ENCODE assay signal across 8 mouse cellular contexts in the genomic region with DNA sequence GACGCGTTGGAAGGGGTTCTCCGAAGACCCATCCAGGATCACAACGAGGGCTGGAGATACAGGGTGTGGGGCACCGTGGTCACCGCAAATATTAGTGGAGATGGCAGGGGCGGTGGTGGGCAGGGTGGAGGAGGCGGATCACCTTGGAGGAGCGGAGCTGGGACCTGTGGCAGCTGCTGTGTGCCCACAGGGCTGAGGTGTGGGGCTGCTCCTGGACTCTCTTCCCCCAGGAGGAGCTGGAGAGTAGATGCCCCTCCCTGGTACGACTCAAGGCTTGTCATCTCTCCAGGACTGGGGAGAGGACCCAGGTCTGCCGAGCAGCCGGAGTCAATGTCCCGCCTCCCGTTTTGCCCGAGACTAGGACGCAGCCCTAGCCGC.
DNase-seq lines count a peak whose midpoint lies in the region; ATAC-seq and TF ChIP-seq lines count a peak whose summit lies in the region.

No protein-coding gene starts in this region.

- no peaks in the 10 kb centered on the region for H3K9me3 ChIP-seq in kidney, embryonic 15.5 days (replicated peaks)
- H3K9me3 ChIP-seq in ES-E14 (ENCODE audit: control insufficient read depth, insufficient read depth, low read depth, low read length) = no peaks in the 10 kb centered on the region
- H3K9me3 ChIP-seq in embryonic facial prominence, embryonic 11.5 days (replicated peaks; ENCODE audit: control insufficient read depth, low read length) = no peaks in the 10 kb centered on the region
- no peaks in the 10 kb centered on the region for H3K9me3 ChIP-seq in intestine, embryonic 15.5 days

- WGBS in kidney, embryonic 15.5 days = 8% methylated on average over 17 of the region's 17 CpGs
- 5% methylated on average over 16 of the region's 17 CpGs for WGBS in embryonic facial prominence, embryonic 11.5 days
- 8% methylated on average over 17 of the region's 17 CpGs for WGBS in intestine, embryonic 15.5 days

- H3K4me2 ChIP-seq in kidney, embryonic 15.5 days = peak overlapping the region; percentile 71
- peak overlapping the region; percentile 83 for H3K4me2 ChIP-seq in embryonic facial prominence, embryonic 11.5 days (ENCODE audit: low read depth, low read length)
- H3K4me2 ChIP-seq in intestine, embryonic 15.5 days (replicated peaks) = peak overlapping the region; percentile 82

- peak overlapping the region; percentile 54; the same call in 1 of the 2 replicates for H3K27ac ChIP-seq in kidney, embryonic 15.5 days
- H3K27ac ChIP-seq in ES-E14 (ENCODE audit: insufficient read depth, low read depth, low read length, poor library complexity, severe bottlenecking) = no peak overlapping the region
- H3K27ac ChIP-seq in embryonic facial prominence, embryonic 11.5 days (replicated peaks; ENCODE audit: low read depth, low read length) = no peak overlapping the region
- no peak overlapping the region for H3K27ac ChIP-seq in intestine, embryonic 15.5 days

- peak overlapping the region; percentile 43 for H3K4me3 ChIP-seq in kidney, embryonic 15.5 days (replicated peaks)
- H3K4me3 ChIP-seq in ES-E14 (ENCODE audit: insufficient read depth in 1 of 2, low read depth in 1 of 2, low read length in 2 of 2, poor library complexity in 1 of 2, severe bottlenecking in 1 of 2) = peak overlapping the region; percentile 56 to 75
- peak overlapping the region; percentile 35 for H3K4me3 ChIP-seq in embryonic facial prominence, embryonic 11.5 days (ENCODE audit: low read depth, low read length)
- H3K4me3 ChIP-seq in intestine, embryonic 15.5 days (replicated peaks) = peak overlapping the region; percentile 40

- H3K4me1 ChIP-seq in kidney, embryonic 15.5 days = peaks cover 10% of the 10 kb centered on the region
- peaks cover 0 to 2% of the 10 kb centered on the region in 2 experiments; a peak in 1 of 4 replicates for H3K4me1 ChIP-seq in ES-E14 (ENCODE audit: control insufficient read depth in 2 of 2, insufficient read depth in 2 of 2, low read length in 2 of 2, poor library complexity in 1 of 2)
- H3K4me1 ChIP-seq in embryonic facial prominence, embryonic 11.5 days (ENCODE audit: control insufficient read depth, insufficient read depth, low read length) = no peaks in the 10 kb centered on the region
- H3K4me1 ChIP-seq in intestine, embryonic 15.5 days (replicated peaks) = no peaks in the 10 kb centered on the region

- H3K27me3 ChIP-seq in kidney, embryonic 15.5 days = peaks cover 89% of the 10 kb centered on the region
- peaks cover 19% of the 10 kb centered on the region for H3K27me3 ChIP-seq in embryonic facial prominence, embryonic 11.5 days (ENCODE audit: control insufficient read depth, insufficient read depth, low read length)
- peaks cover 32% of the 10 kb centered on the region for H3K27me3 ChIP-seq in intestine, embryonic 15.5 days (replicated peaks)

- ATAC-seq in kidney, embryonic 15.5 days (replicated peaks; ENCODE audit: low FRiP score) = peak; percentile 52; the same call in 1 of the 2 replicates
- peak; percentile 72 for ATAC-seq in embryonic facial prominence, embryonic 11.5 days (replicated peaks; ENCODE audit: insufficient number of reproducible peaks, low FRiP score, low TSS enrichment, low read depth)
- ATAC-seq in intestine, embryonic 15.5 days = no peak; the same call in 1 of the 2 replicates
- ATAC-seq in monocyte, adult 5-6 weeks (replicated peaks; ENCODE audit: insufficient number of reproducible peaks, low FRiP score, low TSS enrichment, poor library complexity, severe bottlenecking) = 0 out of 2 replicates have a peak, but pooled peaks have one; percentile 17

- peak overlapping the region; percentile 31; the same call in 1 of the 2 replicates for H3K9ac ChIP-seq in kidney, embryonic 15.5 days
- H3K9ac ChIP-seq in ES-E14 (ENCODE audit: insufficient read depth, low read depth, low read length, poor library complexity, severe bottlenecking) = no peak overlapping the region
- peak overlapping the region; percentile 47; the same call in 1 of the 2 replicates for H3K9ac ChIP-seq in embryonic facial prominence, embryonic 11.5 days (replicated peaks; ENCODE audit: low read length)
- peak overlapping the region; percentile 33; the same call in 1 of the 2 replicates for H3K9ac ChIP-seq in intestine, embryonic 15.5 days

- in situ Hi-C loops in ES-E14 (cut with MboI; ENCODE audit: low sequenced_read_pairs in 2 of 2, unreplicated experiment in 2 of 2) = no loop called here

- H3K36me3 ChIP-seq in kidney, embryonic 15.5 days = no peaks in the 10 kb centered on the region
- no peaks in the 10 kb centered on the region for H3K36me3 ChIP-seq in ES-E14 (ENCODE audit: control insufficient read depth, insufficient read depth, low read length, poor library complexity, severe bottlenecking)
- no peaks in the 10 kb centered on the region for H3K36me3 ChIP-seq in embryonic facial prominence, embryonic 11.5 days (replicated peaks; ENCODE audit: control insufficient read depth, insufficient read depth, low read depth, low read length)
- H3K36me3 ChIP-seq in intestine, embryonic 15.5 days = no peaks in the 10 kb centered on the region

- DNase-seq in kidney, postnatal 14 days = no peak
- DNase-seq in ES-E14 (ENCODE audit: low read depth, low spot score) = no peak
- no peak for DNase-seq in embryonic facial prominence, embryonic 11.5 days (ENCODE audit: low spot score)
- no peak for DNase-seq in yolk sac, embryonic 10.5 days (ENCODE audit: low spot score)
- no peak for DNase-seq in urinary bladder, adult 18-20 months (ENCODE audit: low spot score in 2 of 2)

TF ChIP-seq in ES-E14, 5 proteins besides CTCF, POLR2A, EP300 and RAD21:
- TF ChIP-seq CHD2 (IDR thresholded peaks at IDR 0.05; ENCODE audit: low read depth, low read length) (no peak), ZC3H11A (IDR thresholded peaks at IDR 0.05; ENCODE audit: borderline replicate concordance, low read depth, low read length) (no peak), MAFK (IDR thresholded peaks at IDR 0.05; ENCODE audit: insufficient read depth, low read depth, low read length) (no peak)
TF ChIP-seq in ES-E14: peak in this region for 0.
